Mouse (Mus musculus) lung, postnatal 10 days (tissue): ENCODE measurements at regions not wholly inside any gene's neighbourhood (a gene's known extent, or its start where the extent isn't known, plus 50 kb on each side); places are given as distances from the start of the nearest gene placed in this dataset.

Experiments
- DNase-seq: peaks from one replicate; pipeline ENCODE4 v3.0.0; 2021

GRCm38 (mm10) chr3:115766153-115766552 is 51.3 kb upstream of the S1pr1 start:
- DNase-seq = peak; percentile 62

- no peak for DNase-seq
Observed at GRCm38 (mm10) chr3:115768290-115768689, 53.4 kb upstream of the S1pr1 start.

GRCm38 (mm10) chr3:115768761-115769530 is 54.1 kb upstream of the S1pr1 start:
- DNase-seq = peak; percentile 83

GRCm38 (mm10) chr3:115772676-115773075 is 57.8 kb upstream of the S1pr1 start:
- no peak for DNase-seq

- DNase-seq = no peak
Observed at GRCm38 (mm10) chr3:115774321-115774720, 59.4 kb upstream of the S1pr1 start.

- no peak for DNase-seq
Observed at GRCm38 (mm10) chr3:115774723-115775122, 59.9 kb upstream of the S1pr1 start.

GRCm38 (mm10) chr3:115779144-115779890 is 64.4 kb upstream of the S1pr1 start:
- no peak for DNase-seq

- no peak for DNase-seq
Observed at GRCm38 (mm10) chr3:115779906-115780305, 65.0 kb upstream of the S1pr1 start.

- DNase-seq = no peak
Observed at GRCm38 (mm10) chr3:115782726-115783125, 67.9 kb upstream of the S1pr1 start.

GRCm38 (mm10) chr3:115787360-115787759 is 72.5 kb upstream of the S1pr1 start:
- DNase-seq = no peak

GRCm38 (mm10) chr3:115788525-115788924 is 73.7 kb upstream of the S1pr1 start:
- no peak for DNase-seq

- DNase-seq = peak; percentile 54
Observed at GRCm38 (mm10) chr3:115789063-115789462, 74.2 kb upstream of the S1pr1 start.

- no peak for DNase-seq
Observed at GRCm38 (mm10) chr3:115792606-115793005, 77.7 kb upstream of the S1pr1 start.

- DNase-seq = peak; percentile 84
Observed at GRCm38 (mm10) chr3:115793344-115794059, 78.6 kb upstream of the S1pr1 start.

- DNase-seq = no peak
Observed at GRCm38 (mm10) chr3:115799326-115799725, 84.5 kb upstream of the S1pr1 start.

- DNase-seq = no peak
Observed at GRCm38 (mm10) chr3:115799981-115800380, 85.1 kb upstream of the S1pr1 start.

GRCm38 (mm10) chr3:115800873-115801272 is 86.0 kb upstream of the S1pr1 start:
- no peak for DNase-seq

- DNase-seq = peak; percentile 38
Observed at GRCm38 (mm10) chr3:115801581-115802200, 85.9 kb upstream of the Dph5 start.

GRCm38 (mm10) chr3:115804616-115805015 is 83.0 kb upstream of the Dph5 start:
- DNase-seq = no peak

GRCm38 (mm10) chr3:115807032-115807431 is 80.6 kb upstream of the Dph5 start:
- DNase-seq = no peak

GRCm38 (mm10) chr3:115815168-115815567 is 72.5 kb upstream of the Dph5 start:
- DNase-seq = peak; percentile 65

GRCm38 (mm10) chr3:115815571-115816156 is 72.0 kb upstream of the Dph5 start:
- DNase-seq = peak; percentile 77
